Mouse (Mus musculus) hindbrain, embryonic 12.5 days (tissue): Measurements from ENCODE around the gene Gm8882. TPM values are rescaled to one million over a fixed set of nuclear protein-coding genes. Genes with fewer than 3 reads are reported as not detected.
"Not testable (repeated sequence)": the region's sequence is repeated elsewhere in the genome, so short reads cannot be mapped to it uniquely, and the experiment has no call there.

Experiments used
- ATAC-seq: fragments of 200-750 bp; cut with Nextera tagmentation; 2 replicates; pipeline ENCODE4 v1.8.0; 2017; ENCODE audit warnings: moderate TSS enrichment; ENCODE audit not compliant: low FRiP score
- H3K27ac ChIP-seq: fragments of 300-500 bp; sonication (generic); 2 replicates; pipeline ENCODE4 v1.5.1; 2016; ENCODE audit warnings: mild to moderate bottlenecking
- H3K27me3 ChIP-seq: fragments of 300-500 bp; sonication (generic); 2 replicates; pipeline ENCODE4 v1.6.1; 2016; ENCODE audit warnings: mild to moderate bottlenecking
- H3K36me3 ChIP-seq: fragments of 300-500 bp; sonication (generic); 2 replicates; pipeline ENCODE4 v1.6.1; 2016; ENCODE audit warnings: mild to moderate bottlenecking
- H3K4me1 ChIP-seq: fragments of 300-500 bp; sonication (generic); 2 replicates; pipeline ENCODE4 v1.6.1; 2016
- H3K4me2 ChIP-seq: fragments of 300-500 bp; sonication (generic); replicated peaks from 2 replicates; pipeline ENCODE4 v1.6.1; 2016; ENCODE audit warnings: mild to moderate bottlenecking
- H3K4me3 ChIP-seq: fragments of 300-500 bp; sonication (generic); 2 replicates; pipeline ENCODE4 v1.5.1; 2016; ENCODE audit warnings: mild to moderate bottlenecking
- H3K9ac ChIP-seq: fragments of 300-500 bp; sonication (generic); 2 replicates; pipeline ENCODE4 v1.6.1; 2016; ENCODE audit warnings: mild to moderate bottlenecking, moderate library complexity
- H3K9me3 ChIP-seq: fragments of 300-500 bp; sonication (generic); replicated peaks from 2 replicates; pipeline ENCODE4 v1.6.1; 2016; ENCODE audit warnings: mild to moderate bottlenecking
- WGBS: fragments of 180-500 bp; shearing (Covaris S2); methylation state at CpG from one replicate; pipeline ENCODE4 v1.1.7; 2016; 5-methylcytosine and 5-hydroxymethylcytosine counted together
- polyA plus RNA-seq: library from polyadenylated mRNA; unstranded; fragments of >200 nt; fragmentation: Nextera tagmentation; extraction: Ambion mirVana; gene quantifications from 2 replicates; pipeline ENCODE4 v1.2.1, GENCODE M21; 2016

Gm8882 gene
- not detected in 2 replicates for polyA plus RNA-seq

DNA sequence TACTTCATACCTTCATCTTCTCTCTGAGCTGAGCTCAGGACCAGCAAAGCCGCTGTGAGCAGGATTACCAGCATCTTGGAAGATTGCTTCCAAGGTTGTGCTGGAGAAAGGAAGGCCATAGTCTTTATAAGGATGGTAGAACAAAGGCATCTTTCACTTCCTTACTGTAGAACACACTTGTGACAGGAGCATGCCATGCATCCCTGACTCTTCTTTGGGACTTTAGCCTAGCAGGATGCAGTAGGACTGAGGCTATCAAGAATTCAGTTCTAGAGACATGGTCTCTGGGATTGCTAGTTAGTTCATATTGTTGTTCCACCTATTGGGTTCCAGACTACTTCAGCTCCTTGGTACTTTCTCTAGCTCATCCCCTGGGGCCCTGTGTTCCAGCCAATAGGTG lies at the start of gene Gm8882:
Gene Gm8882, minus strand, starts transcription at position 101 of the 400 bp plus-strand sequence.
- not testable (repeated sequence) for H3K4me3 ChIP-seq, H3K9ac ChIP-seq, H3K27me3 ChIP-seq, ATAC-seq, H3K4me2 ChIP-seq, H3K27ac ChIP-seq, H3K4me1 ChIP-seq, H3K36me3 ChIP-seq, H3K9me3 ChIP-seq
- WGBS = 83% methylated on average over 1 of the region's 1 CpGs

DNA sequence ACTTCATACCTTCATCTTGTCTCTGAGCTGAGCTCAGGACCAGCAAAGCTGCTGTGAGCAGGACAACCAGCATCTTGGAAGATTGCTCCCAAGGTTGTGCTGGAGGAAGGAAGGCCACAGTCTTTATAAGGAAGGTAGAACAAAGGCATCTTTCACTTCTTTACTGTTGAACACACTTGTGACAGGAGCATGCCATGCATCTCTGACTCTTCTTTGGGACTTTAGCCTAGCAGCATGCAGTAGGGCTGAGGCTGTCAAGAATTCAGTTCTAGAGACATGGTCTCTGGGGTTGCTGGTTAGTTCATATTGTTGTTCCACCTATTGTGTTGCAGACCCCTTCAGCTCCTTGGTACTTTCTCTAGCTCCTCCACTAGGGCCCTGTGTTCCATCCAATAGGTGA lies 49.3 kb downstream of the Gm8882 start, which contains the start of gene Prpmp5:
Gene Prpmp5, minus strand, starts transcription at position 101 of the 400 bp plus-strand sequence.
- H3K9me3 ChIP-seq, H3K4me1 ChIP-seq, H3K4me3 ChIP-seq, H3K4me2 ChIP-seq, H3K27ac ChIP-seq, H3K27me3 ChIP-seq, H3K9ac ChIP-seq, H3K36me3 ChIP-seq, ATAC-seq: not testable (repeated sequence)

Other genes starting within 250 kb of the Gm8882 start
- not detected in 2 replicates for gene Prb1, start 153.6 kb downstream of the Gm8882 start, polyA plus RNA-seq
- gene Prpmp5, start 49.4 kb downstream of the Gm8882 start, polyA plus RNA-seq = not detected in 2 replicates
- gene Prh1, start 205.7 kb upstream of the Gm8882 start, polyA plus RNA-seq = not detected in 2 replicates
- gene Prp2, start 231.8 kb upstream of the Gm8882 start, polyA plus RNA-seq = not detected in 2 replicates